Mouse (Mus musculus): ENCODE results near the gene Ctr9.

- TF ChIP-seq CTCF (conservative IDR thresholded peaks at IDR 0.05; ENCODE audit: low read length) (no peak), POU5F1 (IDR thresholded peaks at IDR 0.05; ENCODE audit: borderline replicate concordance, low read length) (no peak), NANOG (IDR thresholded peaks at IDR 0.05; ENCODE audit: borderline replicate concordance, low read length) (no peak)
These were observed 43.7 kb downstream of the Ctr9 start for GRCm38 (mm10) chr7:111072410-111072809.
